Mouse (Mus musculus): Measurements from ENCODE around the gene Lrp5. TPM values are rescaled to one million over a fixed set of nuclear protein-coding genes. Genes with fewer than 3 reads are reported as not detected.
"Not testable (repeated sequence)": the region's sequence is repeated elsewhere in the genome, so short reads cannot be mapped to it uniquely, and the experiment has no call there.

The Lrp5 gene
- polyA plus RNA-seq, 1 experiment from 2014 or later, result 3.1 TPM

GRCm38 (mm10) chr19:3623294-3623693, 63.1 kb downstream of the Lrp5 start:
- Histone ChIP-seq H3K27me3 (ENCODE audit: insufficient read depth, poor library complexity, severe bottlenecking) (no peaks in the 10 kb centered on the region), H3K4me1 (replicated peaks) (no peaks in the 10 kb centered on the region), H3K27ac (no peak overlapping the region), H3K9me3 (peaks cover 9% of the 10 kb centered on the region), H3K4me3 (no peak overlapping the region), H3K36me3 (peaks cover 90% of the 10 kb centered on the region)
- DNase-seq (ENCODE audit: low spot score), result no peak
- WGBS, result 97% methylated on average over 4 of the region's 4 CpGs

GRCm38 (mm10) chr19:3620871-3621270, 65.5 kb downstream of the Lrp5 start:
- peaks cover 83% of the 10 kb centered on the region for H3K36me3 ChIP-seq
- H3K27ac ChIP-seq, result no peak overlapping the region
- no peaks in the 10 kb centered on the region for H3K4me1 ChIP-seq (replicated peaks)
- DNase-seq (ENCODE audit: low spot score), result no peak
- H3K27me3 ChIP-seq (ENCODE audit: insufficient read depth, poor library complexity, severe bottlenecking), result no peaks in the 10 kb centered on the region
- WGBS, result 95% methylated on average over 10 of the region's 10 CpGs
- H3K9me3 ChIP-seq, result peaks cover 9% of the 10 kb centered on the region
- H3K4me3 ChIP-seq, result no peak overlapping the region

GRCm38 (mm10) chr19:3619359-3619758, 67.0 kb downstream of the Lrp5 start:
- WGBS, result 86% methylated on average over 2 of the region's 2 CpGs
- H3K36me3 ChIP-seq, result peaks cover 92% of the 10 kb centered on the region
- H3K27me3 ChIP-seq (ENCODE audit: insufficient read depth, poor library complexity, severe bottlenecking), result no peaks in the 10 kb centered on the region
- H3K27ac ChIP-seq, result no peak overlapping the region
- no peak overlapping the region for H3K4me3 ChIP-seq
- no peak for DNase-seq (ENCODE audit: low spot score)
- no peaks in the 10 kb centered on the region for H3K4me1 ChIP-seq (replicated peaks)
- peaks cover 9% of the 10 kb centered on the region for H3K9me3 ChIP-seq

- Histone ChIP-seq H3K27me3 (ENCODE audit: insufficient read depth, poor library complexity, severe bottlenecking) (no peaks in the 10 kb centered on the region), H3K4me1 (replicated peaks) (no peaks in the 10 kb centered on the region), H3K9me3 (no peaks in the 10 kb centered on the region), H3K27ac (no peak overlapping the region), H3K36me3 (peaks cover 89% of the 10 kb centered on the region), H3K4me3 (no peak overlapping the region)
- DNase-seq (ENCODE audit: low spot score), result no peak
- WGBS, result 94% methylated on average over 10 of the region's 10 CpGs
Measured at GRCm38 (mm10) chr19:3613991-3614390, 72.4 kb downstream of the Lrp5 start.

GRCm38 (mm10) chr19:3612534-3613273, 73.7 kb downstream of the Lrp5 start:
- H3K27me3 ChIP-seq (ENCODE audit: insufficient read depth, poor library complexity, severe bottlenecking), result no peaks in the 10 kb centered on the region
- H3K4me1 ChIP-seq (replicated peaks), result no peaks in the 10 kb centered on the region
- H3K4me3 ChIP-seq, result no peak overlapping the region
- WGBS, result 91% methylated on average over 4 of the region's 4 CpGs
- DNase-seq (ENCODE audit: low spot score), result no peak
- no peaks in the 10 kb centered on the region for H3K9me3 ChIP-seq
- H3K27ac ChIP-seq, result no peak overlapping the region
- H3K36me3 ChIP-seq, result peaks cover 87% of the 10 kb centered on the region

GRCm38 (mm10) chr19:3611730-3612129, 74.6 kb downstream of the Lrp5 start:
- no peak overlapping the region for H3K27ac ChIP-seq
- WGBS, result 92% methylated on average over 8 of the region's 8 CpGs
- H3K9me3 ChIP-seq, result no peaks in the 10 kb centered on the region
- H3K4me1 ChIP-seq (replicated peaks), result no peaks in the 10 kb centered on the region
- DNase-seq (ENCODE audit: low spot score), result no peak
- no peak overlapping the region for H3K4me3 ChIP-seq
- H3K27me3 ChIP-seq (ENCODE audit: insufficient read depth, poor library complexity, severe bottlenecking), result no peaks in the 10 kb centered on the region
- peaks cover 83% of the 10 kb centered on the region for H3K36me3 ChIP-seq

- 95% methylated on average over 2 of the region's 2 CpGs for WGBS
- DNase-seq (ENCODE audit: low spot score), result no peak
Measured at GRCm38 (mm10) chr19:3610886-3611285, 75.5 kb downstream of the Lrp5 start.

GRCm38 (mm10) chr19:3609826-3610225, 76.5 kb downstream of the Lrp5 start:
- peaks cover 88% of the 10 kb centered on the region for H3K36me3 ChIP-seq
- H3K4me1 ChIP-seq (replicated peaks), result no peaks in the 10 kb centered on the region
- H3K27me3 ChIP-seq (ENCODE audit: insufficient read depth, poor library complexity, severe bottlenecking), result no peaks in the 10 kb centered on the region
- no peak overlapping the region for H3K4me3 ChIP-seq
- no peak overlapping the region for H3K27ac ChIP-seq
- DNase-seq (ENCODE audit: low spot score), result no peak
- 95% methylated on average over 10 of the region's 10 CpGs for WGBS
- H3K9me3 ChIP-seq, result no peaks in the 10 kb centered on the region

More at GRCm38 (mm10) chr19:3610886-3611285, 75.5 kb downstream of the Lrp5 start:
- Histone ChIP-seq H3K4me3 (no peak overlapping the region), H3K27ac (no peak overlapping the region), H3K27me3 (ENCODE audit: insufficient read depth, poor library complexity, severe bottlenecking) (no peaks in the 10 kb centered on the region), H3K36me3 (peaks cover 88% of the 10 kb centered on the region), H3K4me1 (replicated peaks) (no peaks in the 10 kb centered on the region), H3K9me3 (no peaks in the 10 kb centered on the region)

- no peak for DNase-seq (ENCODE audit: low spot score)
- Histone ChIP-seq H3K4me3 (no peak overlapping the region), H3K9me3 (no peaks in the 10 kb centered on the region), H3K27me3 (ENCODE audit: insufficient read depth, poor library complexity, severe bottlenecking) (no peaks in the 10 kb centered on the region), H3K36me3 (peaks cover 97% of the 10 kb centered on the region), H3K27ac (no peak overlapping the region), H3K4me1 (replicated peaks) (no peaks in the 10 kb centered on the region)
- 89% methylated on average over 5 of the region's 5 CpGs for WGBS
Measured at GRCm38 (mm10) chr19:3594316-3594715, 92.0 kb downstream of the Lrp5 start.

- H3K4me1 ChIP-seq (replicated peaks), result no peaks in the 10 kb centered on the region
- DNase-seq (ENCODE audit: low spot score), result no peak
- peaks cover 97% of the 10 kb centered on the region for H3K36me3 ChIP-seq
- H3K27me3 ChIP-seq (ENCODE audit: insufficient read depth, poor library complexity, severe bottlenecking), result no peaks in the 10 kb centered on the region
- no peaks in the 10 kb centered on the region for H3K9me3 ChIP-seq
- 86% methylated on average over 7 of the region's 7 CpGs for WGBS
- H3K4me3 ChIP-seq, result no peak overlapping the region
- no peak overlapping the region for H3K27ac ChIP-seq
Measured at GRCm38 (mm10) chr19:3593379-3594055, 92.8 kb downstream of the Lrp5 start.

- Histone ChIP-seq H3K9me3 (no peaks in the 10 kb centered on the region), H3K36me3 (peaks cover 88% of the 10 kb centered on the region), H3K4me1 (replicated peaks) (no peaks in the 10 kb centered on the region), H3K27me3 (ENCODE audit: insufficient read depth, poor library complexity, severe bottlenecking) (no peaks in the 10 kb centered on the region), H3K27ac (no peak overlapping the region), H3K4me3 (no peak overlapping the region)
- DNase-seq (ENCODE audit: low spot score), result no peak
- 98% methylated on average over 4 of the region's 4 CpGs for WGBS
Measured at GRCm38 (mm10) chr19:3589968-3590367, 96.4 kb downstream of the Lrp5 start.

- whole genome bisulfite sequencing, result 87% methylated on average over 5 of the region's 5 CpGs
- no peaks in the 10 kb centered on the region for H3K4me1 ChIP-seq (replicated peaks)
- no peak overlapping the region for H3K27ac ChIP-seq
- peaks cover 88% of the 10 kb centered on the region for H3K36me3 ChIP-seq
- no peaks in the 10 kb centered on the region for H3K27me3 ChIP-seq (ENCODE audit: insufficient read depth, poor library complexity, severe bottlenecking)
- no peak for DNase-seq (ENCODE audit: low spot score)
- no peak overlapping the region for H3K4me3 ChIP-seq
- no peaks in the 10 kb centered on the region for H3K9me3 ChIP-seq
Measured at GRCm38 (mm10) chr19:3589547-3589946, 96.8 kb downstream of the Lrp5 start.

- not testable (repeated sequence) for H3K4me3 ChIP-seq; DNase-seq (ENCODE audit: low spot score); H3K27ac ChIP-seq; H3K4me1 ChIP-seq (replicated peaks); H3K9me3 ChIP-seq; H3K27me3 ChIP-seq (ENCODE audit: insufficient read depth, poor library complexity, severe bottlenecking)
- WGBS, result 94% methylated on average over 5 of the region's 5 CpGs
- peaks cover 85% of the 10 kb centered on the region for H3K36me3 ChIP-seq
Measured at GRCm38 (mm10) chr19:3587729-3588128, 98.6 kb downstream of the Lrp5 start.
